Mouse (Mus musculus) layer of hippocampus, adult 2 months (tissue): Measurements from ENCODE around the gene B3galt4. TPM values are rescaled to one million over a fixed set of nuclear protein-coding genes. Genes with fewer than 3 reads are reported as not detected.
"Not testable (repeated sequence)": the region's sequence is repeated elsewhere in the genome, so short reads cannot be mapped to it uniquely, and the experiment has no call there.

Source experiments
- DNase-seq, 2 experiments: peaks; one replicate each; pipeline ENCODE4 v3.0.0; 2022; ENCODE audit warnings: low spot score in 2 of 2
- H3K27ac ChIP-seq: fragments of 200-600 bp; 2 replicates; pipeline ENCODE4 v1.8.1; 2022
- H3K4me3 ChIP-seq: fragments of 200-600 bp; 2 replicates; pipeline ENCODE4 v1.8.1; 2022; ENCODE audit warnings: mild to moderate bottlenecking
- CTCF ChIP-seq: fragments of 200-600 bp; conservative IDR thresholded peaks from 2 replicates; pipeline ENCODE4 v1.8.1; 2022; ENCODE audit warnings: antibody characterized with exemption, mild to moderate bottlenecking, moderate library complexity
- long read RNA-seq, 2 experiments: library from polyadenylated mRNA; stranded (forward); transcript quantifications; one replicate each; pipeline ENCODE4 v2.0.0; 2021; ENCODE audit warnings: borderline mapping rate in 2 of 2
- total RNA-seq, 2 experiments: library from RNA; stranded (reverse); gene quantifications; 2 replicates each; pipeline ENCODE4 v1.2.3; 2021

B3galt4 gene
- 1 to 10 TPM; 6.3 TPM for total RNA-seq
- long read RNA-seq, experiment 1: 0 reads
- long read RNA-seq, experiment 2: 0 reads

- Histone ChIP-seq H3K4me3 (peak within 1 kb of the TSS; percentile 71), H3K27ac (peak within 1 kb of the TSS; percentile 94)
- TF ChIP-seq CTCF: no peak
- DNase-seq: peak; percentile 78
Observed at GRCm38 (mm10) chr17:33951021-33951946, at the start of gene B3galt4. Gene B3galt4, minus strand, starts transcription at chr17:33951488.

GRCm38 (mm10) chr17:34000796-34001195 is 49.5 kb upstream of the B3galt4 start:
- H3K4me3 ChIP-seq, DNase-seq, H3K27ac ChIP-seq: not testable (repeated sequence)

GRCm38 (mm10) chr17:34000150-34000537 is 48.9 kb upstream of the B3galt4 start, which contains the start of gene H2-K1:
Gene H2-K1, minus strand, starts transcription at chr17:34000347.
- peak; percentile 46 to 67 for DNase-seq
- H3K27ac ChIP-seq: no peak within 1 kb of the TSS
- H3K4me3 ChIP-seq: peak within 1 kb of the TSS; percentile 59
- TF ChIP-seq CTCF: peak; percentile 30

GRCm38 (mm10) chr17:33999341-34000149 is 48.3 kb upstream of the B3galt4 start:
- H3K27ac ChIP-seq: no peak overlapping the region

GRCm38 (mm10) chr17:33998697-33999096 is 47.4 kb upstream of the B3galt4 start:
- DNase-seq, H3K4me3 ChIP-seq, H3K27ac ChIP-seq: not testable (repeated sequence)

More at GRCm38 (mm10) chr17:33999341-34000149, 48.3 kb upstream of the B3galt4 start:
- DNase-seq: no peak
- H3K4me3 ChIP-seq: peak overlapping the region; percentile 59
- TF ChIP-seq CTCF: no peak

GRCm38 (mm10) chr17:33997025-33997424 is 45.7 kb upstream of the B3galt4 start:
- not testable (repeated sequence) for H3K4me3 ChIP-seq, H3K27ac ChIP-seq

GRCm38 (mm10) chr17:33995651-33996050 is 44.4 kb upstream of the B3galt4 start:
- H3K27ac ChIP-seq: no peak overlapping the region
- H3K4me3 ChIP-seq: no peak overlapping the region
- DNase-seq: no peak
- no peak for TF ChIP-seq CTCF

More at GRCm38 (mm10) chr17:33997025-33997424, 45.7 kb upstream of the B3galt4 start:
- DNase-seq: not testable (repeated sequence)

GRCm38 (mm10) chr17:33994959-33995358 is 43.7 kb upstream of the B3galt4 start:
- no peak for DNase-seq
- Histone ChIP-seq H3K27ac (no peak overlapping the region), H3K4me3 (no peak overlapping the region)
- no peak for TF ChIP-seq CTCF

- peak; percentile 85 for TF ChIP-seq CTCF
- Histone ChIP-seq H3K4me3 (no peak overlapping the region), H3K27ac (no peak overlapping the region)
- DNase-seq: peak in 1 of 2 experiments; percentile 51
Observed at GRCm38 (mm10) chr17:33991788-33992664, 40.7 kb upstream of the B3galt4 start.

- peak; percentile 84 for TF ChIP-seq CTCF
- DNase-seq: peak in 1 of 2 experiments; percentile 70
- H3K4me3 ChIP-seq: peak overlapping the region; percentile 61
Observed at GRCm38 (mm10) chr17:33982136-33982535, 30.8 kb upstream of the B3galt4 start.

GRCm38 (mm10) chr17:33981192-33981909 is 30.1 kb upstream of the B3galt4 start:
- peak; percentile 62 for TF ChIP-seq CTCF
- Histone ChIP-seq H3K4me3 (peak overlapping the region; percentile 61), H3K27ac (peak overlapping the region; percentile 91)
- peak; percentile 84 to 90 for DNase-seq

More at GRCm38 (mm10) chr17:33982136-33982535, 30.8 kb upstream of the B3galt4 start:
- peak overlapping the region; percentile 91; the same call in 1 of the 2 replicates for H3K27ac ChIP-seq
